Mouse (Mus musculus) cortical plate, adult 2 months (tissue): ENCODE measurements around the gene Bbs2. TPM values are rescaled to one million over a fixed set of nuclear protein-coding genes. Genes with fewer than 3 reads are reported as not detected.
A peak's percentile ranks its signal among the peaks of the same experiment; 100 is the strongest.
"Not testable (repeated sequence)": the region's sequence is repeated elsewhere in the genome, so short reads cannot be mapped to it uniquely, and the experiment has no call there.

Experiments used
- H3K27ac ChIP-seq: fragments of 200-500 bp; 2 replicates; pipeline ENCODE4 v1.5.1; 2012; ENCODE audit warnings: low read length, control low read depth, inconsistent platforms; ENCODE audit not compliant: insufficient read depth
- H3K4me1 ChIP-seq: fragments of 200-500 bp; 2 replicates; pipeline ENCODE4 v1.6.1; 2011; ENCODE audit warnings: low read length; ENCODE audit not compliant: control insufficient read depth, insufficient read depth
- H3K4me3 ChIP-seq: fragments of 200-500 bp; 2 replicates; pipeline ENCODE4 v1.5.1; 2011; ENCODE audit warnings: mild to moderate bottlenecking, low read length, control low read depth; ENCODE audit not compliant: insufficient read depth
- CTCF ChIP-seq: fragments of 200-500 bp; IDR thresholded peaks from 2 replicates; pipeline ENCODE4 v1.5.1; 2011; ENCODE audit warnings: mild to moderate bottlenecking, control low read depth, low read length; ENCODE audit not compliant: insufficient read depth; ENCODE audit errors: extremely low read depth
- POLR2A ChIP-seq: fragments of 200-500 bp; IDR thresholded peaks from 2 replicates; pipeline ENCODE4 v1.6.1; 2011; ENCODE audit warnings: mild to moderate bottlenecking, low read length, control low read depth; ENCODE audit not compliant: insufficient read depth; ENCODE audit errors: extremely low read depth
- polyA plus RNA-seq: library from polyadenylated mRNA; depleted of rRNA; stranded (reverse); fragments of >200 nt; gene quantifications from 2 replicates; pipeline ENCODE4 v1.2.3, GENCODE M21; 2012; rRNA removed

Gene Bbs2
- polyA plus RNA-seq, result 67.3 and 72.9 TPM in 2 replicates

DNA sequence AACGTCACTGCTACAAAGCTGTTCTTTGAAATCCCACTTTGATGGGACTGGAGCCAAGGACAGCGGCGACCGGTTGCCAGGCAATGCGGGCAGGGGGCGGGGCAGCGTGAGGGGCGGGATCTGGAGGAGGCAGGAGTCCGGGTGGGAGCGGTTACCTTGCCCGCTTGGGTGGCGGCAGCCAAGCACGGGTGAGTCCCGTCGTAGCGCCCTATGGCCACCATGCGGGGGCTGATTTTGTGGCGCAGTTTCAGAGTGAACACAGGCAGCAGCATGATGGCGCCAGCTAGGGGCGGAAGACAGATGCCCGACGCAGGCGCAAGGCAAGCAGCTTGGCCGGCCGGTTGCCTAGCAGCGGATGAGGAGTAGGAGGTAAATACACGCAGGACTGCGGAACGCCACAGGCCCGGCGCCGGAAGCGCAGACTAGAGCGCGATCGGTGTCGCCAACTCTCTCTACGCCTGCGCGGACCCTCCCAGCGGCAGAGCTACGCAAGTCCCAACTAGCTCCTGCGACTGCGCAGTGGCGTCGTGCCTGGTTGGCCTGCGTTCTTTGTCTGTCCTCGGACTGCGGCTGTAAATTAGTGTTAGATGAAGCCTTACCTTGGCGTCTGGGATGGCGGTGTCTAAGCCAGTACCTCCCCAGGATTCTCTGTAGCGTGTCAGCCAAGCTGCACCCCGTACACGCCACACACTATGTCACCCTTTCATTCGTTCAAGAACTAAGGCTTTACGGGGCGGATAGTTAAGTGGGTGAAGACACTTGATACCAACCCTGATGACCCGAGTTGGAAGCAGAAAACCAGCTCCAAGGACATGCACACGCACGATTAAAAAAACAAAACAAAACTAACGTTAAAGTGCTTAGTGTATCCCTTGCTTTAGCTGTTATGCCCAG, at the start of gene Bbs2:
Bbs2 (minus strand) TSS at position 848 of the 894 bp plus-strand sequence.
- peak; percentile 99 for TF ChIP-seq POLR2A
- peak; percentile 12; the same call in 1 of the 2 replicates for TF ChIP-seq CTCF
- H3K4me3 ChIP-seq, result peak within 1 kb of the TSS; percentile 37
- H3K4me1 ChIP-seq, result no peaks in the 10 kb centered on the region

DNA sequence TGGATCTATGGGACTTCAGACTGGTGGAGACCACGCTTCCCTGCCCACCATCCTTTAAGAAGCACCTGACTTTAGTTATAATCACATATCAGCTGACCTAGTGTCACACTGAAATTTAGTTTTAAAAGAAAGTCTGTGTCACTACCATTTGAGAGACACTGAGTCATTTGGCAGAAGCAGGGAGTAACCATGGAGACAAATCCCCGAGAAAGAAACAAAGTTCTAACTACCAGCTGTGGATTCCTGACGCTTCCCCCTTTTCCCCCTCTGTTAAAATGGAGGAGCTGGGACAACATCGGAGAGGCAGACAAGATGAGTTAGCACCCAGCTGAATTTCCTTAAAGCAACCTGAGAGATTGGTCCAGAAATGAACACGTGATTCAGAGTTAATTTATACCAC, 49.5 kb upstream of the Bbs2 start:
- Histone ChIP-seq H3K4me3 (no peak overlapping the region), H3K27ac (no peak overlapping the region)
- TF ChIP-seq CTCF, result no peak
- TF ChIP-seq POLR2A, result no peak

More for the DNA sequence above, at the start of gene Bbs2:
- H3K27ac ChIP-seq, result peak within 1 kb of the TSS; percentile 76

DNA sequence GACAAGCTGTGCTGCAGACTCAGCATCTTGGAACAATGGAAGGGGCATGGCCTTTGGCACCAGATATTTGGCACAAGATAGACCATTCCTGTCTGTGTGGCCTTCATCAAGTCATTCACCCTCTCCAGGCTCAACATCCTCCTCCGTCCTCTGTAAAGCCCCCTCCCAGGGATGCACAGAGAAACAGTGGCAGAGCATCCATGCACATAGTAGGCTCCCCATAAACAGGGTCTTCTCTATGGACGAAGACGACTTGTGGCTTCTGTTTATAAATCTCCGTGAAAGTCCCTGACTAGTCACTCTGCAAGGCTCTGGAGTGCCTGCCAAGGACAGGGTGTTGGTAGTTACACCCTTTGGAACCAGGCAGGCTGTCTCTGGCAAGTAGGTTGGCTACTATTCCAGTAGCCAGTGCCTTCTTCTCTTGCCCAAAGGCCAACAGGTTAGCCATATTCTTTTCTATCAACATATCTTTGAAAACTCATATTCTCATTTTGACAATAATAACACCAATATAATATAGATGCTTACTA, 41.6 kb upstream of the Bbs2 start:
- no peak overlapping the region for H3K4me3 ChIP-seq
- TF ChIP-seq POLR2A (no peak), CTCF (no peak)
- H3K27ac ChIP-seq, result no peak overlapping the region
- H3K4me1 ChIP-seq, result no peaks in the 10 kb centered on the region

More for the DNA sequence above, 49.5 kb upstream of the Bbs2 start:
- H3K4me1 ChIP-seq, result peaks cover 4% of the 10 kb centered on the region

DNA sequence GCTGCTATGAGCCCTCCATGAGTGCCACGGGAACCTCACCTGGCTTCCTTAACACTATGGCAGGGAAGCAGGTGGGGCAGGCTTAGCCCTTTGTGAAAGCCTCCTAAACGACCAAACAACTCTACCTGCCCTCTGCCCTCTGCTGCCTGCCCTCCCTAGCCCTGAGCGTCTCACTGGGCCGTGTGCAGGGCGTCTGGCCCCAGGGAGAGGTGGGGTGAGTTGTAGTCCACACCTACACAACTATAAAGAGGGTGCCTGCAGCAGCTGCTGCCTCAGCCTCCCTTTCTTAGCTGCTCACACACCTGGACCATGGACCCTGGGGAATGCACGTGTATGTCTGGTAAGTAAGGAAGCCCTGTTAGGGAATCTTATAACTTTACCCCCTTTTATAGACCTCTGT, 38.2 kb upstream of the Bbs2 start, which contains the start of gene Mt4:
Mt4 (plus strand) TSS at position 265 of the 400 bp plus-strand sequence.
- H3K27ac ChIP-seq, result no peak within 1 kb of the TSS
- H3K4me3 ChIP-seq, result no peak within 1 kb of the TSS
- TF ChIP-seq POLR2A (no peak), CTCF (no peak)
- H3K4me1 ChIP-seq, result no peaks in the 10 kb centered on the region

DNA sequence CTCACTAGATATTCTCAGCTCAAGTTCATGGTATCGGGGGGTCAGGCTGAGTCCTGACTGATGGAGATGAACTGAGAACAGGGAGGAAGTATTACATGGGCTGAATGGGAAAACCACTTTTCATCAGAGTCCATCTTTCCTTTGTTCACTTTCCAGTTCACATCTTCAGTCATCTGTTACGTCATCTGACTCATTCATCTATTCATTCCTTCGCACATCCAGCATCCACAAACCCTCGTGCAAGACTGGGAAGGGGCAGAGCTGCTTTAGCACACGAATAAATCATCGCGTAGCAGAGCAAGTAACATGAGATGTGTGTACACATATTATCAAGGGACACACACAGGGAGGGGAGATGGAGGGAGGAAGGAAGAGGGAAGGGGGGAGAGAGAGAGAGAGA, 37.5 kb upstream of the Bbs2 start:
- Histone ChIP-seq H3K4me3 (no peak overlapping the region), H3K27ac (no peak overlapping the region), H3K4me1 (no peaks in the 10 kb centered on the region)
- TF ChIP-seq POLR2A, result no peak
- no peak for TF ChIP-seq CTCF

DNA sequence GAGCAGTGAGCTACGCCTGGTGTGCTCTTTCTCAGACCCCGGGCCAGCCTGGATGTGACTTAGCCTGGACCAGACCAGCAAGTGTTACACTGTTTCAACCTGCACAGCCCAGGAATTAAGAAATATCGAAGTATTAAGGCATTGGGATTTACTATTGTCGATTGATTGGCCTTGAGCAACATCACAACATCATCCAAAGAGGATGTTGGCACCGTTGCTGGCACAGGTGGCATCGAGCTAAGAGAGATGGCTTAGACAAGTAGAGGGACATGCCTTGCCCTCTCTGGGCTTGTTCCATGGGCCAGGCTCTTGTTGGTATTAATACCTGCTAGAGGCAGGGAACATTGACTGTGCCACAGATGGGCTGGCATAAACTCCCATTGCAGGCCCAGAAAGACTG, 36.8 kb upstream of the Bbs2 start:
- TF ChIP-seq CTCF, result no peak
- TF ChIP-seq POLR2A, result no peak
- Histone ChIP-seq H3K4me3 (no peak overlapping the region), H3K27ac (no peak overlapping the region), H3K4me1 (no peaks in the 10 kb centered on the region)

DNA sequence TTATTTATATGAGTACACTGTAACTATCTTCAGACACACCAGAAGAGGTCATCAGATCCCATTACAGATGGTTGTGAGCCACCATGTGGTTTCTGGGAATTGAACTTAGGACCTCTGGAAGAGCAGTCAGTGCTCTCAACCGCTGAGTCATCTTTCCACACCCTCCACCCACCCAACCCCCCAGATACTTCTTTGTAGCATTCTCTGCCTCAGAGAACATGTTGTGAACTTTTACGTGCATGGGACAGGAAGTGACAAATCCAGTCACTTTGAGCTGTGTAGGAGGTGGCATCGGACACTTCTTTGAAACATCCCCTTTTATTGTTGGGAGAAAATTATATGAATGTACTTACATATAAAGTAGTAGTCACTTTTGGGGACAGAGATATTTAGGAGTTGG, 35.9 kb upstream of the Bbs2 start:
- H3K27ac ChIP-seq, H3K4me1 ChIP-seq, H3K4me3 ChIP-seq: not testable (repeated sequence)

DNA sequence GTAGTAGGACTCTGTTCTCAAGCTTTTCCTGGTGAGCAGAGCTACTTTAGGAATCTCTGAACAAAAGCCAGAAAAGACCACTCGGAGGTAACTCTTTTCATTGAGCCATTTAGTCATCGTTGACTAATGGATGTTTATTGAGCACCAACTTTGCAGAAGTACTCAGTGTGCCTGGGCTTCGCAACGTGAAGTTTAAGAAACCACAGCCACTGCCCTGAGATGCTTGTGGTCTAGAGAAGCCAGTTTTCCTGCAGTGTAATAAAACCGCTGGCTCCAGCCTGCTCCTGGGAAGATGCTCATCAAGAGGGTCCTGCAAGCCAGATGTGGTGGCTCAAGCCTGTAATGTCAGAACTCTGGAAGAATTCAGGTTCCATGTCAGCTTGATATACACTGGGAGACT, 33.4 kb upstream of the Bbs2 start:
- H3K4me3 ChIP-seq, result no peak overlapping the region
- peaks cover 3% of the 10 kb centered on the region; the same call in 1 of the 2 replicates for H3K4me1 ChIP-seq
- TF ChIP-seq CTCF (no peak), POLR2A (no peak)
- no peak overlapping the region for H3K27ac ChIP-seq

DNA sequence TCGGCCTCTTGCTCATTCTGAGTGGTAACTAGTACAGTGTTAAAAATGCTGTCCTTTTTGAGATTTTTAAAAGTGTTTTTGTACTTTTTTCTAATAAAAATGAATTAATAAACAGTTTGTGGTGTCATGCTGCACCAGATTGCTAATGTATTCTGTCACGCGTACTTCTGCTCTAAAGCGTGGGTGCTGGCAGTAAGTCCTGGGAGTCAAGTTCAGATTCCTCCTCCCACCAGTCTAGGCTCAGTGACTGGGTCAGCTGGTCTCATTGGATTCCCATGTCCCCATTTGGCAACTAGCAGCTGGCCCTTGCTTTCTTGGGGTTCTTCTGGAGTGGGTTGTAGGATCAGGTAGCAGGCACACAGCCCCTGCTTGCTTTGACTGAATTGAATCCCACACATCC, 31.4 kb upstream of the Bbs2 start:
- Histone ChIP-seq H3K27ac (no peak overlapping the region), H3K4me1 (peaks cover 3% of the 10 kb centered on the region; the same call in 1 of the 2 replicates), H3K4me3 (no peak overlapping the region)
- TF ChIP-seq POLR2A, result no peak
- TF ChIP-seq CTCF, result no peak
